Mouse (Mus musculus): ENCODE results near the gene Fbxw11.
A peak's percentile ranks its signal among the peaks of the same experiment; 100 is the strongest.

- TF ChIP-seq CTCF (IDR thresholded peaks at IDR 0.05; ENCODE audit: borderline replicate concordance, insufficient read depth, low read depth, low read length) (no peak), POLR2A (IDR thresholded peaks at IDR 0.05; ENCODE audit: borderline replicate concordance, insufficient read depth, low read length) (peak; percentile 45; the same call in 1 of the 2 replicates)
These were observed 19.3 kb upstream of the Fbxw11 start for GRCm38 (mm10) chr11:32623236-32623635.

All from cerebellum, adult 2 months (tissue).